Mouse (Mus musculus) small intestine, adult 2 months (tissue): ENCODE data around the gene Tbx21.

Experiments
- CTCF ChIP-seq: fragments of 200-500 bp; IDR thresholded peaks from 2 replicates; pipeline ENCODE4 v1.5.1; 2012; ENCODE audit warnings: low read depth, mild to moderate bottlenecking, control low read depth, inconsistent platforms, low read length, moderate library complexity, mixed read lengths; ENCODE audit not compliant: insufficient replicate concordance, insufficient read length; ENCODE audit errors: extremely low read depth
- POLR2A ChIP-seq: fragments of 200-500 bp; IDR thresholded peaks from 2 replicates; pipeline ENCODE4 v1.6.1; 2012; ENCODE audit warnings: low read depth, mild to moderate bottlenecking, control low read depth, inconsistent platforms, low read length, moderate library complexity

DNA sequence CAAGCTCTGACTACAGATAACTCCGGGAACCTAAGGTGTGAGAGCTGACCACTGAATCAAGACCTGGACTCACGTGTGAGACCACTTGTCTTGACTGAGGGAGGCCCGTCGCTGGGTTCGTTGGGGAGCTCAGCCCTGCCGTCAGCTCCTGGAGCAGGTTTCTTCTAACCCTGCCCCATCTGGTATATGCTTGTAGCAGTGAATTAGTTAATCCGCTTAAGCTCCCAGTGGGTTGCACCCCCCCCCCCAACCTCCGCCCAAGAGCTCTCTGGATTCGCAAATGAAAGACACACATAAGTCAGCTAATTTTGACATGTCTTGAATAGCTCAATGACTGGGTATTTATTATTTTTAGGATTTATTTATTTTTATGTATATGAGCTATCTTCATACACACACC, 34.8 kb downstream of the Tbx21 start:
- no peak for TF ChIP-seq CTCF
- TF ChIP-seq POLR2A = no peak
